Mouse (Mus musculus) hematopoietic multipotent progenitor cell, adult 10-12 weeks (in vitro differentiated cells): ENCODE measurements around the gene Krt24. TPM values are rescaled to one million over a fixed set of nuclear protein-coding genes. Genes with fewer than 3 reads are reported as not detected.

Source experiments
- polyA plus RNA-seq: library from polyadenylated mRNA; stranded (reverse); fragments of >175 nt; gene quantifications from 2 replicates; pipeline ENCODE4 v1.2.3, GENCODE M21; 2012; ENCODE audit warnings: low replicate concordance

The Krt24 gene
- polyA plus RNA-seq, result not detected in 2 replicates

DNA sequence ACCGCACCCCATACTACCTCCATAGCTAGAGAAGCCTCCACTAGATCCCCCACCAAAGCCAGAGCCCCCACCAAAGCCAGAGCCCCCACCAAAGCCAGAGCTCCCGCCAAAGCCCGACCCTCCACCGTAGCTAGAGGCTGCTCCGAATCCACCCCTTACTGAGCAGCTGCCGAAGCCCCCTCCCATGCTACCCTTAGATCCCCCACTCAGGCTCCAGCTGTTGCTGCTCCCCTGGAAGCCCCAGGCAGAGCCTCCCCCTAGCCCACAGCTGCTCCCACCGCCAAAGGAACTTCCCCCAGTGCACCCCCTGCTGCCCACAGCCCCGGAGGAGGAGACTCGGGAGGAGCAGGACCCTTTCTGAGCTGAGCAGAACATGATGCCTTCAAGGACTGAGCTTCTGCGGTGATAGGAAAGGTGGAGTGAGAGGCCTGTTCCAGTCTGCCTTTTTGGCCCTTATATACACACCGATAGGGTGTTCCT is at the start of gene Krt24:
Gene Krt24, minus strand, starts transcription at position 430 of the 480 bp plus-strand sequence.

DNA sequence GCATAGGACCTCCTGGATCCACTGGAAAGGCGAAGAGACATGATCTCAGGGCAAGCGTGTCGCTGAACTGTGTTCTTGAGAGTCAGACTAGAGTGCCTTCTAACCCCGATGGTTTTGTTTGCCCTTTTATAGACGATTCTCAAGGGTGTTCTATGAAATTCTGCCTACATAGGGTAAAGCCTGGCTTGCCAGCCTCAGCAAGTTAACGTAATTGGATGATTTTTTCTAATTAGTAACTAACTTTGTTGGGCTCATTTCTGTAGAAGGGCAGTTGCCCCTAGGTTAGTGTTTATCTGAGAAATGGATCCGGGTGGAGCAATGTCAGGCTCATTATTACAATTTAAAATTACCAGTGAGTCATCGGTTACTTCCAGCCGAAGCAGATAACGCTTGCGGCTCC is 37.8 kb upstream of the Krt24 start, which contains the start of gene Krt25:
Gene Krt25, minus strand, starts transcription at position 101 of the 400 bp plus-strand sequence.

DNA sequence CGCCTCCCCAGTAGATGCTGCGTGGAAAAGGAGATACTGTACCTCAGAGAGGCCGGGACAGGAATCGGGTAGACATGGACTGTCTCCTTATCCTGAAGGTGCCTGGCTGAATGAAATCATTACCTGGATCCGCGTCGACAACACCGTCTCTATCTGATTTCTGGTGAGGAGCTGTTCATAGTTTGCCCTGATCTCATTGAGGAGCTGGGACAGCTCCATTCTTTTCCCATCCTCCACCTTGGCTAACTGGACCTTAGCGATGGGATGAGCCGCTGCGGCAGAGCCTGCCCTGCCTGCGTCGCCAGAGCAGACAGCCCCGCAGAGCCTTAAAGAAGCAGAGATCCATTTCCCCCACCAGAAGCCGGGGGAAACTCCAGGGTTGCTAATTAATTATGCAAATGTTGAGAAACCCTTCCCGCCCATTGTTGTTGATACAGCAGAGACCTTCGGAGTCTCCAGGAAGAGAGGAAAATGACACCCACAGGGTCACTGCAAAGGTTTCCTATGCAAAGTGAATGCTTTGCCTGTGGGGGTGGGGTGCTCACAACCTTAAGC is 41.2 kb downstream of the Krt24 start, which contains the start of gene Krt222:
Gene Krt222, minus strand, starts transcription at position 266 of the 555 bp plus-strand sequence.

DNA sequence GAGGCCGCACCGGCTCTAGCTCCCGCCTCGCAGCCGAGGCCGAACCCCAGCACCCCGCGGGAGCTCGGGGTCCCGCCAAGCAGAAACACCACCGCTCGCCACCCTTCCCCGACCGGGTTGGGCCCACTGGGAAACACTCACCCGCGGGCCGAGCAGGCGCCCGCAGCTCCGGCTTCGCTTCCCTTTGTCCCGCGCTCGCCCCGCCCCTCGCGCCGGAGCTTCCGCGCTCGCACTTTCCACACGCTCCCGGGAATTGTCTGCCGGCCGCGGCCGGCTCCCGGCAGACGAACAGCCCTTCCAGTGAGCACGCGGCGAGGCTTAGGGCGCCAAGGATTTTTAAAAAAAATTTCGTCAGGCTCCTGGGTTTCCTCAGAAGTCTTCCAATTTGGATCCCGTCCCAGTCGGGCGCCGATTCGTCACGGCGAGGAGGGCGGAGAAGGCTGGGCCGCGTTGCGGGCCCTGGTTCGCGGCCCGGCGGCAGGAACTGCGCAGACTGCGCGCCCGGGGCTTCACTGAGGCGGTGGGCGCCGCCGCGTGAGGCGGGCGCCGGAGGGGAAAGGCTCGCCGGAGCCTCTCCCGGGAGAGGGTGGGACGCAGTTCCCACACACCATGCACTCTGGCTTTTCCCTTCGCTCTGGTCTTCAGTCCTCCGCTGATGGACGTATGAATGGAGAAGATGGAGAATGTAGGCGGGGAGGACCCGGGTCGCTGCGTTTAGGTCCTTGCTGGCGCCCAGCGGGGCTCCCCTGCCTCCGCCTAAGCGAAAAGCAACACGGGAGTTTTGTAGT is 54.6 kb downstream of the Krt24 start, which contains the start of gene Smarce1:
Gene Smarce1, minus strand, starts transcription at position 757 of the 788 bp plus-strand sequence.

Other genes starting within 250 kb of the Krt24 start
- gene Igfbp4, start 244.0 kb downstream of the Krt24 start, polyA plus RNA-seq, result 197 and 283 TPM in 2 replicates
- gene Tns4, start 196.0 kb downstream of the Krt24 start, polyA plus RNA-seq, result 0.48 and 1.1 TPM in 2 replicates
- 52.0 and 79.1 TPM in 2 replicates for gene Ccr7, start 130.2 kb downstream of the Krt24 start, polyA plus RNA-seq
- 176 and 278 TPM in 2 replicates for gene Smarce1, start 54.2 kb downstream of the Krt24 start, polyA plus RNA-seq
- 0.89 and 1.3 TPM in 2 replicates for gene Krt222, start 41.2 kb downstream of the Krt24 start, polyA plus RNA-seq
- gene Krt25, start 37.7 kb upstream of the Krt24 start, polyA plus RNA-seq, result not detected in 2 replicates
- gene Krt26, start 52.7 kb upstream of the Krt24 start, polyA plus RNA-seq, result not detected in 2 replicates
- not detected in 2 replicates for gene Krt27, start 65.8 kb upstream of the Krt24 start, polyA plus RNA-seq
- not detected in 2 replicates for gene Krt28, start 89.6 kb upstream of the Krt24 start, polyA plus RNA-seq
- gene Krt10, start 104.1 kb upstream of the Krt24 start, polyA plus RNA-seq, result 4.0 and 10.0 TPM in 2 replicates
- gene Krt12, start 137.0 kb upstream of the Krt24 start, polyA plus RNA-seq, result not detected in 2 replicates
- not detected in 2 replicates for gene Krt20, start 152.9 kb upstream of the Krt24 start, polyA plus RNA-seq
- not detected in 2 replicates for gene Krt23, start 207.9 kb upstream of the Krt24 start, polyA plus RNA-seq
- gene Krt39, start 236.1 kb upstream of the Krt24 start, polyA plus RNA-seq, result not detected in 2 replicates